ENCODE assay signal across 19 mouse cellular contexts in genomic region chr5:105440992-105441535, GRCm38 (mm10). TPM values are rescaled to one million over a fixed set of nuclear protein-coding genes. Genes with fewer than 3 reads are reported as not detected.
DNase-seq lines count a peak whose midpoint lies in the region; ATAC-seq lines count a peak whose summit lies in the region.
"Had no signal": no experiment of that assay in that cellular context is flagged by ENCODE, and none has a peak within 500 bp of the region (broad histone marks: within the 10 kb centered on the region; RNA-seq: fewer than 3 reads in every experiment).

No protein-coding gene starts in this region.

- no peaks in the 10 kb centered on the region for H3K9me3 ChIP-seq in hindbrain, embryonic 14.5 days (ENCODE audit: control insufficient read depth, low read length)
- H3K9me3 ChIP-seq in hindbrain, embryonic 16.5 days (ENCODE audit: control insufficient read depth, low read length) = no peaks in the 10 kb centered on the region
- H3K9me3 ChIP-seq in kidney, embryonic 15.5 days (replicated peaks) = no peaks in the 10 kb centered on the region
- H3K9me3 ChIP-seq: embryonic facial prominence, embryonic 13.5 days; forebrain, embryonic 13.5 days; heart, embryonic 12.5 days; hindbrain, embryonic 10.5 days; hindbrain, embryonic 15.5 days had no signal

- peak overlapping the region; percentile 32; the same call in 1 of the 2 replicates for H3K27ac ChIP-seq in hindbrain, embryonic 14.5 days
- no peak overlapping the region for H3K27ac ChIP-seq in hindbrain, embryonic 16.5 days (ENCODE audit: low read depth, low read length)
- no peak overlapping the region for H3K27ac ChIP-seq in kidney, embryonic 15.5 days
- H3K27ac ChIP-seq: embryonic facial prominence, embryonic 13.5 days; forebrain, embryonic 13.5 days; heart, adult 2 months; hindbrain, embryonic 10.5 days; hindbrain, embryonic 15.5 days had no signal

- no peaks in the 10 kb centered on the region for H3K27me3 ChIP-seq in hindbrain, embryonic 14.5 days (ENCODE audit: control insufficient read depth, insufficient read depth, low read length)
- no peaks in the 10 kb centered on the region for H3K27me3 ChIP-seq in hindbrain, embryonic 16.5 days (replicated peaks; ENCODE audit: control insufficient read depth, insufficient read depth, low read length)
- H3K27me3 ChIP-seq in kidney, embryonic 15.5 days = no peaks in the 10 kb centered on the region
- H3K27me3 ChIP-seq: embryonic facial prominence, embryonic 13.5 days; forebrain, embryonic 13.5 days; heart, embryonic 12.5 days; hindbrain, embryonic 15.5 days had no signal

- no peak overlapping the region for H3K4me3 ChIP-seq in hindbrain, embryonic 14.5 days (replicated peaks; ENCODE audit: low read length)
- H3K4me3 ChIP-seq in hindbrain, embryonic 16.5 days (ENCODE audit: low read length) = no peak overlapping the region
- H3K4me3 ChIP-seq in kidney, embryonic 15.5 days (replicated peaks) = no peak overlapping the region
- H3K4me3 ChIP-seq: embryonic facial prominence, embryonic 13.5 days; forebrain, embryonic 13.5 days; heart, adult 2 months; heart, embryonic 12.5 days; hindbrain, embryonic 10.5 days; hindbrain, embryonic 15.5 days had no signal

- 79% methylated on average over 9 of the region's 9 CpGs for WGBS in hindbrain, embryonic 14.5 days
- WGBS in hindbrain, embryonic 16.5 days = 69% methylated on average over 9 of the region's 9 CpGs
- WGBS in kidney, embryonic 15.5 days = 65% methylated on average over 9 of the region's 9 CpGs

- no peak overlapping the region for H3K9ac ChIP-seq in hindbrain, embryonic 14.5 days
- no peak overlapping the region for H3K9ac ChIP-seq in hindbrain, embryonic 16.5 days (ENCODE audit: low read depth, low read length)
- H3K9ac ChIP-seq in kidney, embryonic 15.5 days = no peak overlapping the region
- H3K9ac ChIP-seq: embryonic facial prominence, embryonic 13.5 days; forebrain, embryonic 13.5 days; heart, embryonic 12.5 days; hindbrain, embryonic 15.5 days had no signal

- H3K4me2 ChIP-seq in hindbrain, embryonic 14.5 days (replicated peaks) = no peak overlapping the region
- no peak overlapping the region for H3K4me2 ChIP-seq in hindbrain, embryonic 16.5 days (ENCODE audit: low read length)
- H3K4me2 ChIP-seq in kidney, embryonic 15.5 days = no peak overlapping the region
- H3K4me2 ChIP-seq: embryonic facial prominence, embryonic 13.5 days; forebrain, embryonic 13.5 days; heart, embryonic 12.5 days; hindbrain, embryonic 15.5 days had no signal

- ATAC-seq in hindbrain, embryonic 14.5 days (ENCODE audit: low FRiP score) = no peak
- no peak for ATAC-seq in hindbrain, embryonic 16.5 days
- no peak for ATAC-seq in kidney, embryonic 15.5 days (replicated peaks; ENCODE audit: low FRiP score)
- ATAC-seq: forebrain, embryonic 13.5 days; inflammation-experienced regulatory T-cells, adult 6 months had no signal

- H3K36me3 ChIP-seq in hindbrain, embryonic 14.5 days (replicated peaks; ENCODE audit: control insufficient read depth, insufficient read depth) = no peaks in the 10 kb centered on the region
- H3K36me3 ChIP-seq in hindbrain, embryonic 16.5 days (ENCODE audit: control insufficient read depth, insufficient read depth, low read length) = no peaks in the 10 kb centered on the region
- H3K36me3 ChIP-seq in kidney, embryonic 15.5 days = no peaks in the 10 kb centered on the region
- H3K36me3 ChIP-seq: embryonic facial prominence, embryonic 13.5 days; heart, embryonic 12.5 days; hindbrain, embryonic 10.5 days; hindbrain, embryonic 15.5 days had no signal

- no peak for DNase-seq in hindbrain, embryonic 14.5 days (ENCODE audit: low spot score)
- peak; percentile 67 for DNase-seq in retina, adult 2 months (ENCODE audit: low read depth, low spot score)
- no peak for DNase-seq in retina, embryonic 14.5 days (ENCODE audit: low spot score)
- DNase-seq in brain, embryonic 18.5 days (ENCODE audit: low read depth, low spot score) = peak; percentile 18
- no peak for DNase-seq in natural killer cell, adult 2 months (ENCODE audit: low spot score in 2 of 2)
- DNase-seq: adrenal gland, postnatal 10 days; cerebellum, adult 18-20 months; cerebellum, adult 9-11 months; cerebellum, postnatal 36 days; gastrocnemius, postnatal 10 days; heart, adult 2 months had no signal

- 0 out of 2 replicates have a peak, but pooled peaks cover 3% of the 10 kb centered on the region for H3K4me1 ChIP-seq in hindbrain, embryonic 14.5 days (replicated peaks; ENCODE audit: control insufficient read depth, insufficient read depth, low read length)
- H3K4me1 ChIP-seq in hindbrain, embryonic 16.5 days (ENCODE audit: control insufficient read depth, insufficient read depth, low read depth, low read length) = no peaks in the 10 kb centered on the region
- H3K4me1 ChIP-seq in kidney, embryonic 15.5 days = peaks cover 12% of the 10 kb centered on the region
- H3K4me1 ChIP-seq: forebrain, embryonic 13.5 days; hindbrain, embryonic 10.5 days; hindbrain, embryonic 15.5 days had no signal

RNA-seq across cellular contexts. Expression of gene Lrrc8b, which starts 25.5 kb away (rescaled TPM):
- 23.0 and 26.1 TPM in 2 replicates for polyA plus RNA-seq in hindbrain, embryonic 14.5 days (2014; fragmentation: Nextera tagmentation; extraction: Ambion mirVana)
- 11.2 and 14.9 TPM in 2 replicates for polyA plus RNA-seq in hindbrain, embryonic 16.5 days (2015; fragmentation: Nextera tagmentation; extraction: Ambion mirVana)
- 6.1 and 7.3 TPM in 2 replicates for polyA plus RNA-seq in kidney, embryonic 15.5 days (2015; fragmentation: Nextera tagmentation; extraction: Ambion mirVana)

Comparison
In these comparisons a context has a peak if more than half of its experiments do, and no peak if none do; other contexts are left out.
1. DNase-seq: peak in retina, adult 2 months (single experiment) and brain, embryonic 18.5 days (single experiment); none in hindbrain, embryonic 14.5 days (single experiment), retina, embryonic 14.5 days (single experiment) and natural killer cell, adult 2 months (0 of 2).